Mouse (Mus musculus): ENCODE measurements around the gene Alox12. TPM values are rescaled to one million over a fixed set of nuclear protein-coding genes. Genes with fewer than 3 reads are reported as not detected.

The Alox12 gene
- polyA plus RNA-seq, 1 experiment, result 0.47 TPM

DNA sequence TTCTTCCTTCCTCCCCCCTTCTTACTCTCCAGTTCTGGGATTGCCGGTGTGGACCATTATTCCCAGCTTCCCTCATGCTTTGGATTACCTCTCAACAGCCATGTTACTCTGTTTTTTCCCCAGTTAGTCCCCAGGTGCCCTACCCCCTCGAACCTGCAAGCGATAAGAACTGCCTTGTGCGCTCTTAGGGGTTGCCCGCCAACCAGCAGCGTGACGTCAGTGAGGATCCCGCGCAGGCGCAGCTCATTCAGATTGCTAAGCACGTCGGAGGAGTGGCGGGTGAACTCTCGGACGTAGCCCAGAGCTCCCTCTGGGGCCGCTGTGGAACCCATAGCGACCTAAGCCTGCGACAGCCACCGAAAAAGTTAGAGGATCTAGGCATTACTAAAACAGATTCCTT is 26.3 kb downstream of the Alox12 start:
- no peaks in the 10 kb centered on the region for H3K27me3 ChIP-seq (ENCODE audit: control insufficient read depth, insufficient read depth, insufficient read length)
- H3ac ChIP-seq (ENCODE audit: control insufficient read depth, insufficient read length, low read depth), result peak overlapping the region; percentile 69
- TF ChIP-seq FOSL1 (IDR thresholded peaks at IDR 0.05; ENCODE audit: insufficient read depth, low read length, poor library complexity, severe bottlenecking), result no peak
- peak; percentile 77 for TF ChIP-seq MAX (IDR thresholded peaks at IDR 0.05)
- H3K79me3 ChIP-seq (ENCODE audit: low read depth), result peaks cover 13% of the 10 kb centered on the region
- H3K4me3 ChIP-seq (ENCODE audit: insufficient read depth, poor library complexity, severe bottlenecking), result peak overlapping the region; percentile 34
- peaks cover 57% of the 10 kb centered on the region for H3K79me2 ChIP-seq (ENCODE audit: control insufficient read depth, insufficient read depth)
- H3K36me3 ChIP-seq (ENCODE audit: control insufficient read depth, insufficient read depth), result peaks cover 32% of the 10 kb centered on the region

GRCm38 (mm10) chr11:70227661-70228245 is 27.4 kb downstream of the Alox12 start:
- no peaks in the 10 kb centered on the region for H3K27me3 ChIP-seq (ENCODE audit: control insufficient read depth, insufficient read depth, insufficient read length)
- no peak overlapping the region for H3K4me3 ChIP-seq (ENCODE audit: insufficient read depth, poor library complexity, severe bottlenecking)

GRCm38 (mm10) chr11:70227126-70227525 is 28.0 kb downstream of the Alox12 start:
- H3K4me3 ChIP-seq (ENCODE audit: insufficient read depth, poor library complexity, severe bottlenecking), result no peak overlapping the region

More at GRCm38 (mm10) chr11:70227661-70228245, 27.4 kb downstream of the Alox12 start:
- Histone ChIP-seq H3K79me2 (ENCODE audit: control insufficient read depth, insufficient read depth) (peaks cover 57% of the 10 kb centered on the region), H3K36me3 (ENCODE audit: control insufficient read depth, insufficient read depth) (peaks cover 38% of the 10 kb centered on the region), H3K79me3 (ENCODE audit: low read depth) (peaks cover 13% of the 10 kb centered on the region), H3ac (ENCODE audit: control insufficient read depth, insufficient read length, low read depth) (no peak overlapping the region)
- no peak for TF ChIP-seq MYOG (IDR thresholded peaks at IDR 0.05; ENCODE audit: control insufficient read depth, extremely low read depth, insufficient read length)
- TF ChIP-seq MAX (IDR thresholded peaks at IDR 0.05), result no peak
- TF ChIP-seq CEBPB (IDR thresholded peaks at IDR 0.05; ENCODE audit: low read depth), result no peak
- TF ChIP-seq MYOD1 (IDR thresholded peaks at IDR 0.05; ENCODE audit: control insufficient read depth, insufficient read length, low read depth), result no peak
- no peak for TF ChIP-seq CTCF (IDR thresholded peaks at IDR 0.05; ENCODE audit: control insufficient read depth, insufficient read depth, insufficient read length)
- TF ChIP-seq USF1 (IDR thresholded peaks at IDR 0.05; ENCODE audit: low read depth), result no peak
- no peak for TF ChIP-seq FOSL1 (IDR thresholded peaks at IDR 0.05; ENCODE audit: insufficient read depth, low read length, poor library complexity, severe bottlenecking)

DNA sequence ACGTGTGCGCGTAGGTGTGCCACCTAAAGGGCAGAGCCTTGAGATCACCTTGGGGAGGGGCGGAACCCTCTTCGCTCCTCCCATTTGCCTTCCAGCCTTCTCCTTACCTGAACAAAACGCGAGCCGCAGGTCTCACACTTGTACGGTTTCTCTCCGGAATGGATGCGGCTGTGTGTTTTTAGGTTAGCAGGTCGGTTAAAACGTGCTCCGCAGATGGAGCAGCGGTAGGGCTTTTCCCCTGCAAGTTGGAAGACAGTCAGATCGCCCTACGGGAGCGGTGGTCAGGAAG is 28.6 kb downstream of the Alox12 start:
- no peaks in the 10 kb centered on the region for H3K27me3 ChIP-seq (ENCODE audit: control insufficient read depth, insufficient read depth, insufficient read length)
- peaks cover 60% of the 10 kb centered on the region for H3K79me2 ChIP-seq (ENCODE audit: control insufficient read depth, insufficient read depth)
- H3K79me3 ChIP-seq (ENCODE audit: low read depth), result peaks cover 8% of the 10 kb centered on the region
- H3K4me3 ChIP-seq (ENCODE audit: insufficient read depth, poor library complexity, severe bottlenecking), result no peak overlapping the region
- no peak for TF ChIP-seq CEBPB (IDR thresholded peaks at IDR 0.05; ENCODE audit: low read depth)
- no peak for TF ChIP-seq MYOD1 (IDR thresholded peaks at IDR 0.05; ENCODE audit: control insufficient read depth, insufficient read length, low read depth)
- no peak for TF ChIP-seq MYOG (IDR thresholded peaks at IDR 0.05; ENCODE audit: control insufficient read depth, extremely low read depth, insufficient read length)
- TF ChIP-seq USF1 (IDR thresholded peaks at IDR 0.05; ENCODE audit: low read depth), result no peak
- TF ChIP-seq CTCF (IDR thresholded peaks at IDR 0.05; ENCODE audit: control insufficient read depth, insufficient read depth, insufficient read length), result no peak
- no peak for TF ChIP-seq FOSL1 (IDR thresholded peaks at IDR 0.05; ENCODE audit: insufficient read depth, low read length, poor library complexity, severe bottlenecking)
- no peak for TF ChIP-seq MAX (IDR thresholded peaks at IDR 0.05)
- H3K36me3 ChIP-seq (ENCODE audit: control insufficient read depth, insufficient read depth), result peaks cover 38% of the 10 kb centered on the region
- H3ac ChIP-seq (ENCODE audit: control insufficient read depth, insufficient read length, low read depth), result no peak overlapping the region

More at GRCm38 (mm10) chr11:70227126-70227525, 28.0 kb downstream of the Alox12 start:
- TF ChIP-seq MAX (IDR thresholded peaks at IDR 0.05), result no peak
- Histone ChIP-seq H3ac (ENCODE audit: control insufficient read depth, insufficient read length, low read depth) (no peak overlapping the region), H3K36me3 (ENCODE audit: control insufficient read depth, insufficient read depth) (peaks cover 38% of the 10 kb centered on the region), H3K27me3 (ENCODE audit: control insufficient read depth, insufficient read depth, insufficient read length) (no peaks in the 10 kb centered on the region), H3K79me2 (ENCODE audit: control insufficient read depth, insufficient read depth) (peaks cover 60% of the 10 kb centered on the region), H3K79me3 (ENCODE audit: low read depth) (peaks cover 13% of the 10 kb centered on the region)

DNA sequence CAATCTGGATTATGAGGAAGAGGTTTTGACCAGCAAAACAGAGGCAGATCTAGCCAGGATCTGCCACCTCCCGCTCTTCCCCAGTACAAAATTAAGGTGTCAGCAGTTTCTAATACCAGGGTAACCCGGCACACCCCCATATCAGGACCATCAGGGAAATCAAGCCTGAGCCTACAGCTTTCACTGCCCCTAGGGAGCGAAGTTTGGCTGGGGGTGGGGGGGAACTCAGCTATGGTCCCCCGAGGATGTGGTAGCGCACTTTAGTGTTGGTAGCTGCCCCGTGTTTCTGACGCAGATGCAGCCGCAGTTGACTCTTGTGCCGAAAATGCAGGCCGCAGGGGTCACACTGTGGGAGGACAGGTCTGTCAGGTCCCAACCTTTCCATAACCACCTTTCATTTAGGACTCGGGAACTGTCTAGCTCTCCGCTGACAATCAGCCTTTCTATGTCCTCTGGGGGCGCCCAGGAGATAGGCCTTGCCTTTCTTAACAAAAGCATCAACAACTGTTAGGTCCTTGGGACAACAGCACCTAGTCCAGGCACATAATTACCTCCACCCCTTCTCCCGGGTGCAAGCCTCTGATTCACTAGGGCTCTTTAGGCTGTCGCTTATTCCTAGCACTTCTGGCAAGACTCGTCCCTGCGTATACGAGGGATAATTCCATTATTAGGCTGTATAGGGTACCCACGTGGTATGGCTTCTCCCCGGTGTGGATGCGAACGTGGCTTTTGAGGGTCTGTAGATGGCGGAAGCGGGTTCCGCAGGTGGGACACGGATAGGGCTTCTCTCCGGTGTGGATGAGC is 29.2 kb downstream of the Alox12 start:
- Histone ChIP-seq H3K79me2 (ENCODE audit: control insufficient read depth, insufficient read depth) (peaks cover 59% of the 10 kb centered on the region), H3K4me3 (ENCODE audit: insufficient read depth, poor library complexity, severe bottlenecking) (no peak overlapping the region), H3K79me3 (ENCODE audit: low read depth) (peaks cover 8% of the 10 kb centered on the region), H3ac (ENCODE audit: control insufficient read depth, insufficient read length, low read depth) (no peak overlapping the region), H3K36me3 (ENCODE audit: control insufficient read depth, insufficient read depth) (peaks cover 38% of the 10 kb centered on the region), H3K27me3 (ENCODE audit: control insufficient read depth, insufficient read depth, insufficient read length) (no peaks in the 10 kb centered on the region)
- no peak for TF ChIP-seq MAX (IDR thresholded peaks at IDR 0.05)
- no peak for TF ChIP-seq USF1 (IDR thresholded peaks at IDR 0.05; ENCODE audit: low read depth)
- no peak for TF ChIP-seq MYOG (IDR thresholded peaks at IDR 0.05; ENCODE audit: control insufficient read depth, extremely low read depth, insufficient read length)
- TF ChIP-seq FOSL1 (IDR thresholded peaks at IDR 0.05; ENCODE audit: insufficient read depth, low read length, poor library complexity, severe bottlenecking), result no peak
- TF ChIP-seq MYOD1 (IDR thresholded peaks at IDR 0.05; ENCODE audit: control insufficient read depth, insufficient read length, low read depth), result no peak
- no peak for TF ChIP-seq CTCF (IDR thresholded peaks at IDR 0.05; ENCODE audit: control insufficient read depth, insufficient read depth, insufficient read length)
- no peak for TF ChIP-seq CEBPB (IDR thresholded peaks at IDR 0.05; ENCODE audit: low read depth)

- H3K79me3 ChIP-seq (ENCODE audit: low read depth), result peaks cover 8% of the 10 kb centered on the region
- TF ChIP-seq USF1 (IDR thresholded peaks at IDR 0.05; ENCODE audit: low read depth) (no peak), CTCF (IDR thresholded peaks at IDR 0.05; ENCODE audit: control insufficient read depth, insufficient read depth, insufficient read length) (no peak), MYOG (IDR thresholded peaks at IDR 0.05; ENCODE audit: control insufficient read depth, extremely low read depth, insufficient read length) (no peak), CEBPB (IDR thresholded peaks at IDR 0.05; ENCODE audit: low read depth) (no peak), MYOD1 (IDR thresholded peaks at IDR 0.05; ENCODE audit: control insufficient read depth, insufficient read length, low read depth) (no peak), FOSL1 (IDR thresholded peaks at IDR 0.05; ENCODE audit: insufficient read depth, low read length, poor library complexity, severe bottlenecking) (no peak), MAX (IDR thresholded peaks at IDR 0.05) (no peak)
- H3K36me3 ChIP-seq (ENCODE audit: control insufficient read depth, insufficient read depth), result peaks cover 39% of the 10 kb centered on the region
- no peak overlapping the region for H3ac ChIP-seq (ENCODE audit: control insufficient read depth, insufficient read length, low read depth)
- H3K4me3 ChIP-seq (ENCODE audit: insufficient read depth, poor library complexity, severe bottlenecking), result no peak overlapping the region
- peaks cover 75% of the 10 kb centered on the region for H3K79me2 ChIP-seq (ENCODE audit: control insufficient read depth, insufficient read depth)
- H3K27me3 ChIP-seq (ENCODE audit: control insufficient read depth, insufficient read depth, insufficient read length), result no peaks in the 10 kb centered on the region
These were observed 31.4 kb downstream of the Alox12 start for GRCm38 (mm10) chr11:70223724-70224123.

Measured in C2C12 (cell line).